Mouse (Mus musculus): ENCODE data around the gene Cfap299. TPM values are rescaled to one million over a fixed set of nuclear protein-coding genes. Genes with fewer than 3 reads are reported as not detected.

Cfap299 gene
- polyA plus RNA-seq, 1 experiment from 2014 or later, result 0.59 TPM

DNA sequence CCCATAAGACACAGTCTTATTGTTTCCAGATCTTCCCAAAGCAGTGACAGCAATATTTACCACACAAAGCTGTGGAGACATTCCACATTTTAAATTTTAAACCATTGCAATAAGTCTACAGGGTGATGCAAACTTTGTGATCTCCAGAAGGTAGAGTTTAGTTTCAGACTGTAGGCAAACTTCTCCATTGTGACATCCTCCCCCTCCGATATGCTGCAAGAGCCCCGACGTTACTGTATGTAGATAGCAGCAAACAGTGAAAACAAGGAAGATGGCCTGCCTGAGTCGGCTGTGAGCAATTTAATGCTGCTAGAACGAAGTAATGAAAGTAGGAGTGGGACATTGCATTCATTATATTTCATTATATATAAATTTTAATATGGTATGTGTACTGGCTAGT, 359.1 kb downstream of the Cfap299 start:
- Histone ChIP-seq H3K9ac (replicated peaks; ENCODE audit: low read length) (no peak overlapping the region), H3K36me3 (ENCODE audit: control insufficient read depth, insufficient read depth, low read length) (no peaks in the 10 kb centered on the region), H3K4me2 (ENCODE audit: low read length) (no peak overlapping the region), H3K4me1 (ENCODE audit: control insufficient read depth, insufficient read depth, low read length) (no peaks in the 10 kb centered on the region), H3K9me3 (ENCODE audit: control insufficient read depth, low read length) (no peaks in the 10 kb centered on the region), H3K27me3 (ENCODE audit: control insufficient read depth, insufficient read depth, low read length) (no peaks in the 10 kb centered on the region), H3K27ac (replicated peaks; ENCODE audit: low read depth, low read length) (no peak overlapping the region), H3K4me3 (replicated peaks; ENCODE audit: low read depth, low read length) (no peak overlapping the region)
- ATAC-seq (ENCODE audit: low FRiP score, low TSS enrichment) (no peak), DNase-seq (no peak)
- WGBS, result 94% methylated on average over 5 of the region's 5 CpGs

DNA sequence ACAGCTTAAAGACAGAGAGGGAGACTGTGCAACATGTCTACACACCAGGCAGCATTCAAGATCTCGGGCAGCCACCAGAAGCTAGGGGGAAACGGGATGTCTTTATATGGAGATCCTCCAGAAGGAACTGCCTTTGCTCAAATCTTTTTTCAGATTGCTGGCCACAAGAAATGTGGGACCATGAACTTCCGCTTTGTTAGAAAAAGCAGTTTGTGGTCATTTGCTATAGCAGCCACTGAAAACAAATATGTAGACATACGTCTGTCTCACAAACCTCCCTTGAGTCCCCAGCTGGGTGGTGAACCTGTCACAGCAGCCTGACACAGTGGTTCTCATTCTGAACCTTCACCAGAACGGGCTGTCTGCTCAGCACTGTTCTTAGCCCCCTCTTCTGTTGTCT, 363.0 kb downstream of the Cfap299 start:
- Histone ChIP-seq H3K9ac (replicated peaks; ENCODE audit: low read length) (no peak overlapping the region), H3K4me2 (ENCODE audit: low read length) (no peak overlapping the region), H3K4me1 (ENCODE audit: control insufficient read depth, insufficient read depth, low read length) (no peaks in the 10 kb centered on the region), H3K9me3 (ENCODE audit: control insufficient read depth, low read length) (no peaks in the 10 kb centered on the region), H3K36me3 (ENCODE audit: control insufficient read depth, insufficient read depth, low read length) (no peaks in the 10 kb centered on the region), H3K27me3 (ENCODE audit: control insufficient read depth, insufficient read depth, low read length) (no peaks in the 10 kb centered on the region), H3K27ac (replicated peaks; ENCODE audit: low read depth, low read length) (no peak overlapping the region), H3K4me3 (replicated peaks; ENCODE audit: low read depth, low read length) (no peak overlapping the region)
- WGBS, result 49% methylated on average over 5 of the region's 5 CpGs
- DNase-seq, result no peak
- no peak for ATAC-seq (ENCODE audit: low FRiP score, low TSS enrichment)

DNA sequence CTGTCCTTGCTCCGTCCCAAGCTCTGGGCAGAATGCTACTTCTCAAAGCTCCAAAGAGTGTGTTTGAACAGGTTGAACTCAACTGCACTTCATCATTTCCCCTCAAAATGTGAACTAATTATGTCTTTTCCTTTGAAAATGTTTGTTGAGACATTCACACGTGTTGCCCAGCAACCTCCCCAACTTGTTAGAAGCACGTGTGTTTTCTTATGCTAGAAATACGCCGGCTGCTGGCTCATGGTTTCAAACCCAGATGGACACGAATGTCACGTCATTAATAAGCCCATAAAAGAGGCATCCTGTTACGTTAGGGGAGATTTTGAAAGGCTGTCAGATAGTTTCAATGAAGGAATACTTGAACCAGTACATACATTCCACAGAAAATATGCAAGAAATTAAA, 367.2 kb downstream of the Cfap299 start:
- no peak overlapping the region for H3K4me2 ChIP-seq (ENCODE audit: low read length)
- no peak for DNase-seq
- WGBS, result 70% methylated on average over 8 of the region's 8 CpGs
- H3K4me1 ChIP-seq (ENCODE audit: control insufficient read depth, insufficient read depth, low read length), result no peaks in the 10 kb centered on the region
- no peak for ATAC-seq (ENCODE audit: low FRiP score, low TSS enrichment)
- H3K27me3 ChIP-seq (ENCODE audit: control insufficient read depth, insufficient read depth, low read length), result no peaks in the 10 kb centered on the region
- no peaks in the 10 kb centered on the region for H3K36me3 ChIP-seq (ENCODE audit: control insufficient read depth, insufficient read depth, low read length)
- no peaks in the 10 kb centered on the region for H3K9me3 ChIP-seq (ENCODE audit: control insufficient read depth, low read length)
- no peak overlapping the region for H3K27ac ChIP-seq (replicated peaks; ENCODE audit: low read depth, low read length)
- H3K4me3 ChIP-seq (replicated peaks; ENCODE audit: low read depth, low read length), result no peak overlapping the region
- H3K9ac ChIP-seq (replicated peaks; ENCODE audit: low read length), result no peak overlapping the region

GRCm38 (mm10) chr5:98703963-98704362, 374.9 kb downstream of the Cfap299 start:
- Histone ChIP-seq H3K4me1 (ENCODE audit: control insufficient read depth, insufficient read depth, low read length) (no peaks in the 10 kb centered on the region), H3K9me3 (ENCODE audit: control insufficient read depth, low read length) (no peaks in the 10 kb centered on the region), H3K9ac (replicated peaks; ENCODE audit: low read length) (no peak overlapping the region), H3K4me2 (ENCODE audit: low read length) (no peak overlapping the region), H3K4me3 (replicated peaks; ENCODE audit: low read depth, low read length) (no peak overlapping the region), H3K36me3 (ENCODE audit: control insufficient read depth, insufficient read depth, low read length) (no peaks in the 10 kb centered on the region), H3K27ac (replicated peaks; ENCODE audit: low read depth, low read length) (no peak overlapping the region), H3K27me3 (ENCODE audit: control insufficient read depth, insufficient read depth, low read length) (no peaks in the 10 kb centered on the region)
- WGBS, result 66% methylated on average over 5 of the region's 5 CpGs
- ATAC-seq (ENCODE audit: low FRiP score, low TSS enrichment), result no peak
- no peak for DNase-seq

- Histone ChIP-seq H3K36me3 (ENCODE audit: control insufficient read depth, insufficient read depth, low read length) (no peaks in the 10 kb centered on the region), H3K27me3 (ENCODE audit: control insufficient read depth, insufficient read depth, low read length) (no peaks in the 10 kb centered on the region), H3K4me1 (ENCODE audit: control insufficient read depth, insufficient read depth, low read length) (no peaks in the 10 kb centered on the region), H3K27ac (replicated peaks; ENCODE audit: low read depth, low read length) (no peak overlapping the region), H3K9ac (replicated peaks; ENCODE audit: low read length) (no peak overlapping the region), H3K4me3 (replicated peaks; ENCODE audit: low read depth, low read length) (no peak overlapping the region), H3K9me3 (ENCODE audit: control insufficient read depth, low read length) (no peaks in the 10 kb centered on the region), H3K4me2 (ENCODE audit: low read length) (no peak overlapping the region)
- ATAC-seq (ENCODE audit: low FRiP score, low TSS enrichment), result no peak
- 76% methylated on average over 4 of the region's 4 CpGs for WGBS
- DNase-seq, result no peak
Observed at GRCm38 (mm10) chr5:98706597-98706996, 377.5 kb downstream of the Cfap299 start.

- Histone ChIP-seq H3K4me1 (ENCODE audit: control insufficient read depth, insufficient read depth, low read length) (no peaks in the 10 kb centered on the region), H3K27me3 (ENCODE audit: control insufficient read depth, insufficient read depth, low read length) (no peaks in the 10 kb centered on the region), H3K9me3 (ENCODE audit: control insufficient read depth, low read length) (no peaks in the 10 kb centered on the region), H3K27ac (replicated peaks; ENCODE audit: low read depth, low read length) (no peak overlapping the region), H3K9ac (replicated peaks; ENCODE audit: low read length) (no peak overlapping the region), H3K36me3 (ENCODE audit: control insufficient read depth, insufficient read depth, low read length) (no peaks in the 10 kb centered on the region), H3K4me2 (ENCODE audit: low read length) (no peak overlapping the region), H3K4me3 (replicated peaks; ENCODE audit: low read depth, low read length) (no peak overlapping the region)
- 88% methylated on average over 2 of the region's 2 CpGs for WGBS
- no peak for ATAC-seq (ENCODE audit: low FRiP score, low TSS enrichment)
- DNase-seq, result peak; percentile 5
Observed at GRCm38 (mm10) chr5:98715392-98715791, 386.3 kb downstream of the Cfap299 start.

GRCm38 (mm10) chr5:98732157-98733009, 403.3 kb downstream of the Cfap299 start:
- H3K4me1 ChIP-seq (ENCODE audit: control insufficient read depth, insufficient read depth, low read length), result no peaks in the 10 kb centered on the region
- no peak for ATAC-seq (ENCODE audit: low FRiP score, low TSS enrichment)
- no peaks in the 10 kb centered on the region for H3K9me3 ChIP-seq (ENCODE audit: control insufficient read depth, low read length)
- no peaks in the 10 kb centered on the region for H3K36me3 ChIP-seq (ENCODE audit: control insufficient read depth, insufficient read depth, low read length)
- no peaks in the 10 kb centered on the region for H3K27me3 ChIP-seq (ENCODE audit: control insufficient read depth, insufficient read depth, low read length)
- DNase-seq, result peak; percentile 17
- no peak overlapping the region for H3K9ac ChIP-seq (replicated peaks; ENCODE audit: low read length)
- no peak overlapping the region for H3K27ac ChIP-seq (replicated peaks; ENCODE audit: low read depth, low read length)
- H3K4me3 ChIP-seq (replicated peaks; ENCODE audit: low read depth, low read length), result no peak overlapping the region
- 70% methylated on average over 6 of the region's 6 CpGs for WGBS
- H3K4me2 ChIP-seq (ENCODE audit: low read length), result no peak overlapping the region

- Histone ChIP-seq H3K9me3 (ENCODE audit: control insufficient read depth, low read length) (no peaks in the 10 kb centered on the region), H3K4me1 (ENCODE audit: control insufficient read depth, insufficient read depth, low read length) (no peaks in the 10 kb centered on the region), H3K27ac (replicated peaks; ENCODE audit: low read depth, low read length) (no peak overlapping the region), H3K27me3 (ENCODE audit: control insufficient read depth, insufficient read depth, low read length) (no peaks in the 10 kb centered on the region), H3K36me3 (ENCODE audit: control insufficient read depth, insufficient read depth, low read length) (no peaks in the 10 kb centered on the region), H3K4me3 (replicated peaks; ENCODE audit: low read depth, low read length) (no peak overlapping the region), H3K4me2 (ENCODE audit: low read length) (no peak overlapping the region), H3K9ac (replicated peaks; ENCODE audit: low read length) (no peak overlapping the region)
- DNase-seq (no peak), ATAC-seq (ENCODE audit: low FRiP score, low TSS enrichment) (no peak)
- WGBS, result 76% methylated on average over 2 of the region's 2 CpGs
Observed at GRCm38 (mm10) chr5:98733010-98733399, 403.9 kb downstream of the Cfap299 start.
